Mouse (Mus musculus): ENCODE measurements around the gene Prdm15.

The Prdm15 gene

GRCm38 (mm10) chr16:97851741-97852319 lies at the start of gene Prdm15:
Gene Prdm15 (minus strand): TSS chr16:97851850.
- DNase-seq, result peak; percentile 89 to 91

- DNase-seq, result no peak
Measured at GRCm38 (mm10) chr16:97897346-97898024, 45.8 kb upstream of the Prdm15 start.

DNA sequence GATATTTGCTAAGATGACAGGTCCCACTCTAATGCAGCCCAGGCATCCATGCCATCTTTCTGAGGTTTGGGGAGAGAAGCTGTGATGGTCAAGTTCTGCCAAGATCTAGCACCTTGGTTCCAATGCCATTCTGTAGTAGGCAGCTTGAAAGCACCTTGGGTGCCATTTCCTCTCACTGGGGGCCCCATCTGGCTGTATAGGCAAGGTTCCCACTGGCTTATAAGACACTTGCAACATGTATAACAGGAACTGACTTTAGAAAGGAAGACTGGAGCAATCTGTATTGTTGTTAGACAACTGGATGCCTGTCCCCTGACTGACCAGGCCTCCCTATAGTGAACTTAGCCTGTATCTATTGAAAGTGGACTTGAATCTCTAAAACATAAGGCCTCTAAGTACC lies 36.1 kb upstream of the Prdm15 start:
- peak; percentile 30 to 31 for DNase-seq

- no peak for DNase-seq
Measured at GRCm38 (mm10) chr16:97883696-97884095, 32.0 kb upstream of the Prdm15 start.

- DNase-seq, result no peak
Measured at GRCm38 (mm10) chr16:97882891-97883290, 31.2 kb upstream of the Prdm15 start.

DNA sequence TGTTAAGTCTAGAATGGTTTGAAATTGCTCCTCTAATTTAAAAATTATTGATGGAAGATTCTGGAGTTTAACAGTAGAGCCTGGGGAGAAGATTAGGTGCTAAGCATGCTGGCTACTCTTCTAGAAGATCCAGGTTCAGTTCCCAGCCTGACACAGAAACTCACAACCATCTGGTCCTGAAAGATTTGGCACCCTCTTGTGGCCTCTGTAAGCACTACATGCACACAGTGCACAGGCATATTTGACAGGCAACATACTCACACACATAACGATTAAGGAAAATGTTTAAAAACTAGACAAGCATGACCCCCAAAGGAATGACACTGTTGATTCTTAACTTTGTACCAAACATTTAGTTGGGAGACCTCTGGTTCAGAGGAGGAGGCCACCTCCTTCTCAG lies 27.5 kb upstream of the Prdm15 start:
- peak; percentile 34 to 42 for DNase-seq

- no peak for DNase-seq
Measured at GRCm38 (mm10) chr16:97877502-97877901, 25.9 kb upstream of the Prdm15 start.

DNA sequence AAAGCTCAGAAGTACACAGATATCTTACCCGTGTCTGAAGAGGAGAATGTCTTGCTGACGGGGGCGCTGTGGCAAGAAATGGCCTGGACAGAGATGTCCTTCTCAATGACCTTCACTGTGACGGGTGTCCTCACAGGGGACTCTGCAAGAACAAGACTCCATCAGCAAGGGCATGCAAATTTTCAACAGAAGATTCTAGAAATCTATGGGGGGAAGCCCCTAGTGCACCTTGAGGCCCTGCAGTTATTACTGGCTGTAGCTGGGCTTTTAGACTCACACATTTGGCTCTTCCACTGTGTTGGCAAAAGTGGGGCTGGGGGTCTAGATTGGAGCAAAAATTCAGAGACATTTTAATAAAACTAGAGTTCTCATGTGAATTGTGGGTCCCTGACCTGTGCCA lies 23.5 kb upstream of the Prdm15 start:
- DNase-seq, result no peak

DNA sequence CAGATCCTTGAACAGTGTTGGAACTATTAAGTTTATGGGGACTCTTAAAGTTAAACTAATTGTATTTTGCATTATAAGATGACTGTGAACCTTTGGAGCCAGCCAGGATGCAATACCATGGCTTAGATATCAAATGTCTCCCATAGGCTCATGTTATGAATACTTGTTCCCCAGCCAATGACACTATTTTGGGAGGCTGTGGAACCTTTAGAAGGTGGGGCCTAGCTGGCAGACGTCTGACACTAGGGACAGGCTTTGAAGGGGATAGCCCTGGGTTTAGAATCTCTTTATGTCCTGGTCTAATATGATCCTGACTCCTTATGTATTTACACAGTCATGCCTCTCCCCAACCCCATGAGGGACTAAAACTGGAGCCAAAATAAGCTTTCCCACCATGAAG lies 22.7 kb upstream of the Prdm15 start:
- no peak for DNase-seq

GRCm38 (mm10) chr16:97872657-97873056 lies 21.0 kb upstream of the Prdm15 start:
- peak in 1 of 2 experiments; percentile 17 for DNase-seq

DNA sequence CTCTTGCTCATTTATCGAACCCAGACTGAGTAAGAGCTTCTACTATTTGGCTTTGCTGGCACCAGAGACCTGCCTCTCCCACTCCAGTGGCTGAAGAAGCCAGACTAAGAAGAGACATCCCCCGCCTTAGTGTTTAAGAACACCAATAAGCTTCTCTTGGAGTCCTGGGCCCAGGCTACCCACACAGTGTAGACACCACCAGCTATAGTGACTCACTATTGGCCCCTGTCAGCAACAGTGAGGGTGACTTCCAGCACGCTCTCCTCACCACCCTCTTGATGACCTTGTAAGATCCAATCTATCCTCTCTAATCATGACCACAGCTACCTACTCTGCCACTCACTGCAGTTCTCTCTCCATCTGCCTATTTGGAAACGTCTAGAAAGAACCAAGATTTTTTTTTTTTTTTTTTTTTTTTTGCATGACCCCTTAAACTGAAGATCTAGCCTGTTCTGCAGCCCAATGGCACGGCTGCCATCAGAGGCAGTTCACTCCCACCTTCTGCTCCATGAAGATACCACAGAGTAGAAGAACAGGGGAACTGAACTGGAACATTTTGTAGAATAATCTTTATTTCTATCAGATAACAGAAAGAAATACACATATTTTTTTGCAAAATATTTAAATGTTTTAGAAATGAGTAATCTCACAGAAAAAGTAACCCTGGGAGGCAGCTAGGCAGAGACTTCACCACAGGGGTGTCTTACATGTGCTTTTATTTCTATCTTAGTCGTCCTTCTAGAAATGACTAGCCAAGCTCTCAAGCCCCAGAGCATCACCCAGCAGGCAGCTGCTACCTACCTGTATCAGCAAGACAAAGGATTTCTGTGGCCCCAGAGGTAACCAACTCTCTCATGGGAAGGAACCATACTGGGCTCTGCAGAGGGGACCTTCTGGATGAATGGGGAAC lies 17.8 kb upstream of the Prdm15 start:
- no peak for DNase-seq

GRCm38 (mm10) chr16:97863932-97864467 lies 12.3 kb upstream of the Prdm15 start:
- no peak for DNase-seq

GRCm38 (mm10) chr16:97856050-97856449 lies 4.4 kb upstream of the Prdm15 start:
- DNase-seq, result no peak

DNA sequence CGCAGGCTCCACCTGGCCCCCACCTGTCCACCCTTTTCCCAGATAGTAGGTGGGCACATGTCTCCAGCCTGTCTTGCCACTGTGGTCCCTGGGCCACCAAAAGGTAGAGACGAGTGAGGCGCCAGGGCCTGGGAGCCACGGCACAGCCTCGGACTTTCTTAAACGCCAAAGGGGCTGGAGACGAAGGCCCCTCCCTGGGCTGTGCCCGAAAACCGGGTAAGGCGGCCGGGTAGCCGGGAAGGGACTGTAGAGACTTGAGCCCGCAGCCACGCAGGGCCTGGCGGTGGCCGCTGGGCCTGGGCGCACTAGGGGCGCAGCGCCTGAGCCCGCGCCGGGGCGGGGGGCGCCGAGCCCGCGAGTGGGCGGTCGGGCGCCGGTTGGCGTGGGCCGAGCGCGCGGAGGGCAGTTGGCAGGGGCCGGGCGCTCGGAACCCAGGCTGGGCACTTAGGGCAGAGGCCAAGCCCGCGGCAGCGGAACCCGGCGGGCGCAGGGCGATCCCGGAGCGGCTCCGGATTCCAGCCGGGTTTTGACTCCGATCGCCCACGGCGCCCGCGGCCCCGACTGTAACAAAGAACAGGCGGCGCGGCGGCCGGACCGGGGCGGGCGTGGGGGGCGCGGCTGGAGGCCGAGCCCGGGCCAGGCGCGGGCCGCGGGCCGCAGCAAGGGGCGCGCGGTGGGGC lies 449 bp downstream of the Prdm15 start:
- peak; percentile 89 for DNase-seq

DNA sequence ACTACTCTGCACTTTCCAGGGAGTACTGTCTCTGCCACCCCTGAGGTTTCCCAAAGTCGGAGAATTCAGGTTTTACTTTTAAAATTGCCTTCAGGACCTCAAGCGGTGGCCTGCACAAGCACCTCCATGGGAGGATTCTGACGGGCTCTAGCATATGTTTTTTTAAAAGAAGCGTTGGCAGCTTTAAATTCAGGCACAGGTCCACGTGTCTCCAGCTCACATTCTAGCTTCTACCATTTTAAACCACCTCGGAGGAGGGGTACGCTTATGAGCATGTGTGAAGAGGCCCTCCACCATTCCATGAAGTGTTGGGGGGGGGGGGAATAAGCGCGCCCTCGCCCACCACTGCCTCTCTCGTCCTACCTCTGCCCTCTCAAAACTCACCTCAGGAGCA lies 986 bp downstream of the Prdm15 start:
- DNase-seq, result no peak

DNA sequence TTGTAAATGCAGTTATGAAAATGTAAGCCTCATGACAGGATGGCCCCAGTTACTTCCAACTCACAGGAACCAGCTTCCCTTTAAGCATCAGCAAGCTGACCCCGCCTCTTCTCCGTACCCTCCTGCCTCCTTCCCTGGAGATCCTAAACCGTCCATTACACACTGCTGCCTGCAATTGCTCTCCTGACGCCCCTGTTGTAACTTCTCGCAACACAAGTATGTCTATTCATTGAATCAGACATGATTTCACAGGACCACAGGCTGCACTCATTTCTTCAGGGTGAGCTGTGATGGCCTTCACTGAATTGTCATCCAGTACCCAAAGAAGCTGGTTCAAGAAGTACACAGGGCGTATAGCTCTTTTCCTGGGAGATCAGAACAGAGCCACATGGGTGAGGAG lies 2.8 kb downstream of the Prdm15 start:
- no peak for DNase-seq

GRCm38 (mm10) chr16:97844967-97845937 lies 6.4 kb downstream of the Prdm15 start:
- no peak for DNase-seq

DNA sequence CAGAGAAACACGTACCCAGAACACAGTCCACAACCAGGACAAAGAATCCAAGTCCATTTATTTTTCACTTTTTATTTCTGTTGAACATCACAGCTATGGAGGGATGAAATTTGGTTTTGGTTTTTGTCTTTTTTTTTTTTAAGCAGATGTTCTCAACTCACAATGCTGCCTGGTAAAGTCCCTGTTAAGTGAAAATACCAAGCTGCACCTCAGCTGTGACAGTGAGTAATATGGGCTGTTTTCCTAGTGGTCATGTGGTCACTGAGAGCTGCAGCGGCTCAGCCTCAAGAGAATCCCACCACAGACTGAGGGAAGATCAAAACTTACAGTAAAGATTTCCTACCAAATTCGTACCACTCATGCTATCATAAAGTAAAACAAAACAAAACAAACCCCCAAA lies 19.5 kb downstream of the Prdm15 start:
- no peak for DNase-seq

- DNase-seq, result no peak
Measured at GRCm38 (mm10) chr16:97828207-97828606, 23.4 kb downstream of the Prdm15 start.

DNA sequence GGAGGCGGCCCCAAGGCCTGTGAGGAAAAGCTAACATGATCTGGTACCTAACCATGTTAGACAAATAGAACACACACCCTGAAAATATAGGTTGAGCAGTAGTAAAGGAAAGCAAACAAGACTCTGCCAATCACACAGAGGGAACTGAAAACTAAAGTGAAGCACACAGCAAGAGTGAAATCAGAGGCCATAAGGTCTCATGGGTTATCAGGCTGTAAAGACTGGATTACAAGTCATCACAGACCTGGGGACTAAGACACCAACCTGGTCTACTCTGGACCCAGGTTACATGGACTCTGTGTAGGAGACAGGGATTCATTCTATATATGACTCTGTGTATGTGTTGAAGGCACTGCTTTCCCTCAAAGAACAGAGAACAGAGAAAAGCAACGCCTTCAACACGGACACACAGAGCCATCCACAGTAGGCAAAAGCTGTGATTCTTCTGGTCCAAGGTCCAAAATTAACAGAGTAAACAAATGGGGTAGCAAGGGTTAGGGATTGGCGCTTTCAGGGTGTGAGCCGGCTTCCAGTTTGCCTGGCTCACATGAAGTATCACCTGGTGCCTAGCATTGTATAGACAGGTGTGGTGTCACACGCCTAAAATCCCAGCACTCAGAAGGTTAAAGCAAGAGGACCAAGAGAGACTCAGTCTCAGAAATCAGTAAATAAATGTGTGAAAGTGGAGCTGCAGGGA lies 28.2 kb downstream of the Prdm15 start:
- DNase-seq, result no peak

- no peak for DNase-seq
Measured at GRCm38 (mm10) chr16:97819532-97819931, 32.1 kb downstream of the Prdm15 start.
